Mouse (Mus musculus) mature B cell (primary cell): ENCODE results near the gene Tstd1.

Source experiments
- in situ Hi-C: fragments of 300-500 bp; cut with MboI; formaldehyde crosslinking; loops from 2 replicates; pipeline ENCODE4 v1.14.3; 2019

Tstd1 gene

GRCm38 (mm10) chr1:171454926-171455325 lies 36.3 kb downstream of the Tstd1 start:
- in situ Hi-C loops: no loop called here

GRCm38 (mm10) chr1:171457568-171457967 lies 38.9 kb downstream of the Tstd1 start:
- in situ Hi-C loops: no loop called here

GRCm38 (mm10) chr1:171459791-171460190 lies 41.1 kb downstream of the Tstd1 start:
- in situ Hi-C loops: no loop called here

- in situ Hi-C loops: no loop called here
Measured at GRCm38 (mm10) chr1:171460551-171461503, 42.2 kb downstream of the Tstd1 start.

- in situ Hi-C loops: no loop called here
Measured at GRCm38 (mm10) chr1:171463133-171463532, 44.5 kb downstream of the Tstd1 start.

- in situ Hi-C loops: no loop called here
Measured at GRCm38 (mm10) chr1:171465749-171466412, 47.2 kb downstream of the Tstd1 start.

- in situ Hi-C loops: no loop called here
Measured at GRCm38 (mm10) chr1:171466565-171466964, 47.9 kb downstream of the Tstd1 start.

- in situ Hi-C loops: loop anchor here (10.0 kb wide), 1 partner anchor 105 kb away; the partner anchor contains the start of gene Klhdc9
Measured at GRCm38 (mm10) chr1:171469678-171470077, 51.0 kb downstream of the Tstd1 start.
